8 mouse cellular contexts compared by ENCODE assay signal in genomic region chr9:20643781-20644180, GRCm38 (mm10). TPM values are rescaled to one million over a fixed set of nuclear protein-coding genes. Genes with fewer than 3 reads are reported as not detected.
DNase-seq lines count a peak whose midpoint lies in the region; ATAC-seq and TF ChIP-seq lines count a peak whose summit lies in the region.

No protein-coding gene starts in this region.

- no peak for ATAC-seq in kidney, postnatal 0 days (replicated peaks; ENCODE audit: low FRiP score, low read depth)
- no peak for ATAC-seq in hindbrain, embryonic 12.5 days (ENCODE audit: low FRiP score)
- ATAC-seq in midbrain, embryonic 13.5 days, result no peak

- H3K27me3 ChIP-seq in kidney, postnatal 0 days (ENCODE audit: insufficient read depth, low read length), result no peaks in the 10 kb centered on the region
- no peaks in the 10 kb centered on the region for H3K27me3 ChIP-seq in hindbrain, embryonic 12.5 days
- no peaks in the 10 kb centered on the region for H3K27me3 ChIP-seq in midbrain, embryonic 13.5 days

- TF ChIP-seq CTCF in kidney, postnatal 0 days (IDR thresholded peaks at IDR 0.05; ENCODE audit: low read depth), result no peak

- peak overlapping the region; percentile 79 for H3K9ac ChIP-seq in kidney, postnatal 0 days (ENCODE audit: low read depth, low read length)
- peak overlapping the region; percentile 88 for H3K9ac ChIP-seq in hindbrain, embryonic 12.5 days
- H3K9ac ChIP-seq in midbrain, embryonic 13.5 days (replicated peaks), result peak overlapping the region; percentile 85

- peak overlapping the region; percentile 93 for H3K27ac ChIP-seq in kidney, postnatal 0 days
- H3K27ac ChIP-seq in hindbrain, embryonic 12.5 days, result peak overlapping the region; percentile 93; the same call in 1 of the 2 replicates
- H3K27ac ChIP-seq in midbrain, embryonic 13.5 days, result peak overlapping the region; percentile 85

- H3K9me3 ChIP-seq in kidney, postnatal 0 days (replicated peaks; ENCODE audit: low read length), result no peaks in the 10 kb centered on the region
- H3K9me3 ChIP-seq in hindbrain, embryonic 12.5 days (replicated peaks), result no peaks in the 10 kb centered on the region
- no peaks in the 10 kb centered on the region for H3K9me3 ChIP-seq in midbrain, embryonic 13.5 days

- peak overlapping the region; percentile 90 for H3K4me3 ChIP-seq in kidney, postnatal 0 days (replicated peaks; ENCODE audit: low read depth, low read length)
- peak overlapping the region; percentile 88 for H3K4me3 ChIP-seq in hindbrain, embryonic 12.5 days
- peak overlapping the region; percentile 82 for H3K4me3 ChIP-seq in midbrain, embryonic 13.5 days (replicated peaks)

- peaks cover 13% of the 10 kb centered on the region; the same call in 1 of the 2 replicates for H3K36me3 ChIP-seq in kidney, postnatal 0 days (ENCODE audit: insufficient read depth, low read length)
- peaks cover 30% of the 10 kb centered on the region for H3K36me3 ChIP-seq in hindbrain, embryonic 12.5 days
- peaks cover 33% of the 10 kb centered on the region for H3K36me3 ChIP-seq in midbrain, embryonic 13.5 days

- intact Hi-C loops in gastrocnemius, postnatal 14 days (cut with DNase I; ENCODE audit: low total_unique reads), result no loop called here

- H3K4me1 ChIP-seq in kidney, postnatal 0 days (replicated peaks; ENCODE audit: insufficient read depth, low read length), result peaks cover 6% of the 10 kb centered on the region; the same call in 1 of the 2 replicates
- peaks cover 31% of the 10 kb centered on the region for H3K4me1 ChIP-seq in hindbrain, embryonic 12.5 days
- peaks cover 47% of the 10 kb centered on the region for H3K4me1 ChIP-seq in midbrain, embryonic 13.5 days (replicated peaks)

- peak overlapping the region; percentile 77 for H3K4me2 ChIP-seq in kidney, postnatal 0 days (ENCODE audit: low read length)
- H3K4me2 ChIP-seq in hindbrain, embryonic 12.5 days (replicated peaks), result peak overlapping the region; percentile 98
- H3K4me2 ChIP-seq in midbrain, embryonic 13.5 days (replicated peaks), result peak overlapping the region; percentile 96

- WGBS in kidney, postnatal 0 days, result 5% methylated on average over 13 of the region's 13 CpGs
- 11% methylated on average over 13 of the region's 13 CpGs for WGBS in hindbrain, embryonic 12.5 days
- WGBS in midbrain, embryonic 13.5 days, result 12% methylated on average over 13 of the region's 13 CpGs

- no peak for DNase-seq in kidney, postnatal 0 days (ENCODE audit: low spot score)
- DNase-seq in kidney, postnatal 25 days, result no peak
- DNase-seq in NIH3T3 (ENCODE audit: low read depth), result peak; percentile 19
- DNase-seq in gastrocnemius, postnatal 14 days, result no peak
- DNase-seq in left cerebral cortex, adult 9 months (ENCODE audit: low spot score in 2 of 2), result no peak
- no peak for DNase-seq in adrenal gland, postnatal 10 days

RNA-seq across cellular contexts. Expression of gene Fbxl12, which starts 0.8 kb away (rescaled TPM):
- 16.0 and 17.9 TPM in 2 replicates for polyA plus RNA-seq in kidney, postnatal 0 days (2015; fragmentation: Nextera tagmentation; extraction: Ambion mirVana)
- polyA plus RNA-seq in hindbrain, embryonic 12.5 days (2016; fragmentation: Nextera tagmentation; extraction: Ambion mirVana), result 18.3 and 19.8 TPM in 2 replicates
- polyA plus RNA-seq in midbrain, embryonic 13.5 days (2015; fragmentation: Nextera tagmentation; extraction: Ambion mirVana), result 17.7 and 19.0 TPM in 2 replicates
- 1 to 10 TPM; 5.7 to 6.6 TPM for total RNA-seq in gastrocnemius, postnatal 14 days (2021)
- total RNA-seq in adrenal gland, postnatal 10 days (2021), result 10 to 100 TPM; 16.8 to 24.5 TPM

RNA-seq across cellular contexts. Expression of gene Ubl5, which starts 1.1 kb away (rescaled TPM):
- polyA plus RNA-seq in kidney, postnatal 0 days (2015; fragmentation: Nextera tagmentation; extraction: Ambion mirVana), result 446 and 511 TPM in 2 replicates
- 445 and 471 TPM in 2 replicates for polyA plus RNA-seq in hindbrain, embryonic 12.5 days (2016; fragmentation: Nextera tagmentation; extraction: Ambion mirVana)
- 541 and 558 TPM in 2 replicates for polyA plus RNA-seq in midbrain, embryonic 13.5 days (2015; fragmentation: Nextera tagmentation; extraction: Ambion mirVana)
- total RNA-seq in gastrocnemius, postnatal 14 days (2021), result 100 to 1,000 TPM; 172 to 182 TPM
- total RNA-seq in adrenal gland, postnatal 10 days (2021), result 100 to 1,000 TPM; 295 to 301 TPM

RNA-seq across cellular contexts. Expression of gene Pin1, which starts 8.1 kb away (rescaled TPM):
- polyA plus RNA-seq in kidney, postnatal 0 days (2015; fragmentation: Nextera tagmentation; extraction: Ambion mirVana), result 41.5 and 44.1 TPM in 2 replicates
- 47.2 and 49.4 TPM in 2 replicates for polyA plus RNA-seq in hindbrain, embryonic 12.5 days (2016; fragmentation: Nextera tagmentation; extraction: Ambion mirVana)
- polyA plus RNA-seq in midbrain, embryonic 13.5 days (2015; fragmentation: Nextera tagmentation; extraction: Ambion mirVana), result 62.0 and 63.2 TPM in 2 replicates
- 10 to 100 TPM; 14.6 to 15.5 TPM for total RNA-seq in gastrocnemius, postnatal 14 days (2021)
- total RNA-seq in adrenal gland, postnatal 10 days (2021), result 10 to 100 TPM; 19.5 to 20.7 TPM
